Mouse (Mus musculus) lung, postnatal 25 days (tissue): ENCODE data around the gene Slc23a2.
A peak's percentile ranks its signal among the peaks of the same experiment; 100 is the strongest.

Experiments used
- DNase-seq: peaks from one replicate; pipeline ENCODE4 v3.0.0; 2022; ENCODE audit warnings: low spot score

Gene Slc23a2

DNA sequence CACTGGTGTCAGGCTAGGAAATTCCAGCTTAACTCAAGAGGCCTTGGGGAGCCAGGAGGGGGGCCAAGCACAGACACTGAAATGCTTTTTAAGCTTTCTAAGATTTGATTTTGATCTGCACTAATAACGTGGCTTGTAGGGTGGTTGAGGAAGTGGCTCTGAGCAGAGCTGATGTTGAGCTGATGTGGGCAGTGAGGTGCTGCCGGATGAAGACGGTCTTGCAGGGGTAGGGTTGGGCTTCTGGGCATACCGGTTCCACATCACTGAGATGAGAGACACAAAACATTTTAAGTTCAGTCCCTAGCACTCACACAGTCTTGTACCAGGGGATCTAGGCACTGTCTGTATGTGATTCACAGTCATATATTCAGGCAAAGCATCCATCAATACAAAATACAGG is 46.5 kb downstream of the Slc23a2 start:
- DNase-seq: no peak

DNA sequence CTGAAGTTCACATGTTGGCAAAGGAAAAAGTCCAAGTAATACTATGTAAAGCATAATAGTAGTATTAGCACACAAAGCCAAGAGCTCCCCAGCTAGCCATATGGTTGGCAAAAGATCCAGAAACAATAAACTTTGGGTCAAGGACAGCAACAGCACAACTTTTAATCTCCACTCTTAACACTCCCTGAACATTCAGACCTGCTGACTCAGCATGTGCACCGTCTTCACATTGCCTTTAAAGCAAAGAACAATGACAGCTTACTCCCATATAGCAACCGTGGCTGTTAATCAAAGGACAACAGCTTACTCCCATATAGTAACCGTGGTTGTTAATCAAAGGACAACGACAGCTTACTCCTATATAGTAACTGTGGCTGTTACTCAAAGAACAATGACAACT is 48.3 kb downstream of the Slc23a2 start:
- DNase-seq: no peak

GRCm38 (mm10) chr2:132095821-132096220 is 49.1 kb downstream of the Slc23a2 start:
- peak; percentile 74 for DNase-seq

GRCm38 (mm10) chr2:132094441-132095230 is 50.3 kb downstream of the Slc23a2 start:
- peak; percentile 81 for DNase-seq

DNA sequence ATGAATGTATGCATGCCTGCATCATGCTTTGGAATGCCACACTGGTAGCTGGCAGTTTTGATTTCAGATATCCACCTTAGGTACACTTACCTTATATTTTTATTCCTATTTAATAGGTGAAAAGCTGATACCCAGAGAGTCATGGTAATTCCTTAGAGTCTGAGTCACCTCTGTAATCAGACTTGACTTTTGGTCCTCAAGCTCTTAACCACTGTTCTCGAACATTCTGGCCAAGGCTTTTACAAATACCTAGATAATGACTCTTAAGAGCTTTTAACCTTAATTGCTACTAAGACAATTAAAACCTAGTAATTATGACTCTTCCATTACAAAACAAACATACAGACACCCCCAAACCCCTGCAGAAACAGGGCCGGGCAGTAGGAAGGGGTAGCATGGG is 51.2 kb downstream of the Slc23a2 start:
- peak; percentile 56 for DNase-seq

DNA sequence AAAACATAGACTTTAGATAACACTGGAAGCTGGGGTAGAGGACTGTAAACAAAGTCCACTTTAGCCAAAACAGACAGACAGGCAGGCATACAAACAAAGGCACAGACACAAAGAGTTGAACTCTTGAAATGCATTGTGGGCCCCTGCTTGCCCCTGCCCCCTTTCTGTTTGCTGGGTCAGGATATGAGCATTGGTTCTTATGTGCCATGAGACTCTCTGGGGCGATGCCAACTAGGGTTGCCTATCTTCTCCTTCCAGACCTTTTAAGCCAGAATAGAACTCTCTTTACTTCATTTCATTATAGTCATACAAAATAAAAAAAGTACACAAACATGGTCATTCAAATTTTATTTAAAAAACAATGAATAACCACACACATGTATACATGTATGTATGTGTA is 51.6 kb downstream of the Slc23a2 start:
- no peak for DNase-seq

DNA sequence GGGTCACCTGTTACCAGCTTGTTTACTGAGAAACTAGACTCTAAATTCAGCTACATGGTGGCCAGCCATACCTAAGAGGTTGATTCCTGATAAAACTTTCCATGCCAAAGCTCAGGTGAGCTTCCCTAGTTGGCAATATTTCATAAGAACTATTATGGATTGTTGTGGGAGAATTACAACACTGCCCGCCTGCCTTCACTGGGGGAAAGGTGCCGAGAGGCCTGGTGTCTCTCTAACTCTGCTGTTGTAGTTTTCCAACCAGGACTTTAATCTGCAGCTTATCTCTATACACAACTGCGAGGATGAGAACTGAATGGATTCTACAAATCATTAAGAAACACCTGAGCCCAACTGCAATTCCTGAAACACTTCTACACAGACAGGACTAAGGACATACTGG is 52.2 kb downstream of the Slc23a2 start:
- DNase-seq: no peak

DNA sequence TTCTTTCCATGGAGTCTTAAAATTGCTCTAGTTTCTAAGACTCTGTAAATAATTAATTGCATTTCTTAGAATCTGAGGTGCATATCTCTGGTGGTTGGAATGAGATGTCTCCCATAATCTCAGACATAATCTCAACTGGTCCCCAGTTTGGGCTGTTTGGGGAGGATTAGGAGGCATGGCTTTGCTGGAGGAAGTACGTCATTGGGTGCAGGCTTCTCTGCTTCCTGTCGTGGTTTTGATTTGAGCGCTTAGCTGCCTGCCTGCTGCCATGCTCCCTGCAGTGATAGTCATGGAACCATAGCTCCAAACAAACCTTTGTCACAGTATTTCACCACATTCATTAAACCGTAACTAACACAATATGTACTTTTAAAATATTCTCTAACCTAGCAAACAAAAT is 53.2 kb downstream of the Slc23a2 start:
- DNase-seq: no peak

DNA sequence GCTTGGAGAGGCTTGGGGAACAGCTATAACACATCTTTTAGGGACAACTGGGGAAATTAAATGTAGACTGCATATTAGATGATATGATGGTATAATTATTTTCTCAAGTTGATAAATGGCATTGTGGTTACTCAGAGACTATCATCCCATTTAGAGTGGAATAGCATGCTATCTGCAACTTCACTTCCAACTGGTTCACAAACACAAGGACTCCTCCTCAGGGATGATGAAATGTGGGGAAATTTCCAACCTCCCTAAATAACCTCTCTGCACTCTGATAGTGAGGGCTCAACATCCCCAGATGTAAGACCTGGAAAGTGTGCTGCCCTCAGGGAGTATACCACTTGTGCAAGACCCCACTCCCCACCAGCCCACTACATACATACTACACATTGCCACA is 60.1 kb downstream of the Slc23a2 start:
- no peak for DNase-seq

GRCm38 (mm10) chr2:132084396-132084795 is 60.5 kb downstream of the Slc23a2 start:
- DNase-seq: no peak

- DNase-seq: no peak
Measured at GRCm38 (mm10) chr2:132079139-132079538, 65.8 kb downstream of the Slc23a2 start.

DNA sequence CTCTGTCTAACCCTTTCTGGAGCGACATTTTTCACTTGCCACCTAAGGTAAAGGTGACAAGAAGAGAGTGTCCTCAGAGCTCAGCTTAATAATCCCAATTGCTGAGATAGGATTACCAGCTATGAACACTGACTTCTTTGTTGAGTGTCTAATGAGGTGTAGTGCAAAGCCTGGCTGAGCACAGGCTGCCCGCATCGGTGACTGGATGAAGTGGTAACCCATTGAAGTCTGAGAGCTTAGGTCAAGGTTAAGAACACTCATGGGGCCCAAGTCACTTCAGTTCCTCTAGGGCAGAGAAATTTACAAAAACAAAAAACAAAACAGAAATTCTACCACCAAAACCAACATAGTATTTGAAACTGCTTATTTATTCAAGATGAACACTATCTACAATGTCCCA is 71.9 kb downstream of the Slc23a2 start:
- DNase-seq: peak; percentile 32

GRCm38 (mm10) chr2:132069985-132070735 is 74.7 kb downstream of the Slc23a2 start:
- no peak for DNase-seq

- DNase-seq: peak; percentile 21
Measured at GRCm38 (mm10) chr2:132064185-132064831, 80.6 kb downstream of the Slc23a2 start.

GRCm38 (mm10) chr2:132063776-132064175 is 81.1 kb downstream of the Slc23a2 start:
- DNase-seq: no peak

- DNase-seq: peak; percentile 28
Measured at GRCm38 (mm10) chr2:132061884-132062283, 83.0 kb downstream of the Slc23a2 start.

DNA sequence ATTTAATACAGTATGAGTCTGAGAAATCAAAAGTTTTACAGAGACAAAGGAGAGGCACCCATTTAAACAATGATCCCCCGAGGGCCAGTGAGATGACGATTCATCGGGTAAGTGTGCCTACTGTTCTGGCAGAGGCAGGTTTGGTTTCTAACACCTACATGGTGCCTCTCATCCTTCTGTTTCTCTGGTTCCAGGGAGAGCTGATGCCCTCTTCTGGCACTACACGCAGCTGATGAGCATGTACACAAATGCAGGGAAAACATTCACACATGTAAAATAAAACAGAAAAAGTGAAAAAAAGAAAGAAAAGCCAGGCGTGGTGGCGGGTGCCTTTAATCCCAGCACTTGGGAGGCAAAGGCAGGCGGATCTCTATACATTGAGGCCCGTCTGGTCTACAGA is 85.0 kb downstream of the Slc23a2 start:
- no peak for DNase-seq

DNA sequence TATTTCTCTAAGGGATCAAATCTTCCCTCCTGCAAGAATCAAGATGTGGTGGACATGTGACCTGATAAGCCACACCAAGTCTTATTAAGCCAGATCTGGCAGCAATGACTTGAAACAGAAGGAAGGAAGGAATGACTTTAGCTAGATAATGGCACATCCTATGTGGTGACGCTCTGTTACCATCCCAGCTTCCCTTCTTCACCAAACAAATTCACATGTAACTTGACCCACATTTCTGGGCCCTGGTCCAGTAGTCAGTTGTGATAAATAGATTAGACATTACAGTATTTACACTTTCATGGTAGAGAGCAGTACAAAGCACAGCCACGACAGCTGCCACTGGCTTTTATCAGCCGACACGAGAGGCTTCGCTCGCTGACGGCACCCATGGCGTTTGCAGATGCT is 89.6 kb downstream of the Slc23a2 start:
- DNase-seq: no peak

- no peak for DNase-seq
Measured at GRCm38 (mm10) chr2:132053824-132054223, 91.1 kb downstream of the Slc23a2 start.

DNA sequence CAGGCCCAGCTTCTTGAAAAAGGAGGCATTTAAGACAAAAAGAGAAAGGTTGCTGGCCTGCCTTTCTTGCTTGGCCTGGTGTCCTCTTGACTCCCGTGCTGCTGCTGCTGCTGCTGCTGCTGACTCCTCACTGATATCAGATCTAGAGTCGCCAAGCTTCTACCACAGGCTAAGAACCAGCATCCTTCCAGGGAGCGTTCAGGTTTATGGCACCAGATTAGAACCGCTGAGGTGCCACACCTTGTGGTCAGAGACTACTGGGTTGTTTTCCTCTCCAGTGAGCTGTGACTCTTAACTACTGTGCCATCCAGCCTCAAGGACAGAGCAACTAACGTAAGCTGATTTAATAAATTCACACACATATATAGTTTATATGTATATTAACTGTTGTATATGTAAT is 93.1 kb downstream of the Slc23a2 start:
- DNase-seq: no peak

GRCm38 (mm10) chr2:132049921-132050320 is 95.0 kb downstream of the Slc23a2 start:
- DNase-seq: no peak

DNA sequence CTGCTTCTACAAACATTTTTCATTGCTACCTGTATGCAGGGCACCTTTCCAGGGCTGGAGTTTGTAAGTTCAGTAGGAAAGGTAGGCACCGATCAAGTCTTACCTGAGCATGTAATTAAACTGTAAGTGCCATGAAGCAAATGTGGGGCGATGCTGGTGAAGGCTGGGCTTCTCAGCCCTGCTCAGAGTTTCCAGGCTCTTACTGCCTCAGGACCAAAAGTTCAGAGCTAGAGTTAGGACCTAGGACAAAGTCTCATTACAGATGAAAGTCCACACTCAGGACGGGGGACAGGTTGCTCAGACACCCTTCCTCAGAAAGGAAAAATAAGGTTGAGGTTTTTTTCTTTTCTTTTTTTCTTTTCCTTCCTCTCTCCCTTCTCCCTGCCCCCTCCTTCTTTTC is 95.4 kb downstream of the Slc23a2 start:
- no peak for DNase-seq
